Mouse (Mus musculus) MN1 (cell line): Measurements from ENCODE around the gene Mogs.

Experiments used
- DNase-seq: peaks from one replicate; pipeline ENCODE4 v3.0.0-alpha.2; 2016; ENCODE audit warnings: low spot score

Gene Mogs

GRCm38 (mm10) chr6:83121863-83122710, 6.8 kb downstream of the Mogs start:
- peak; percentile 47 for DNase-seq

GRCm38 (mm10) chr6:83122961-83123360, 7.7 kb downstream of the Mogs start:
- no peak for DNase-seq

DNA sequence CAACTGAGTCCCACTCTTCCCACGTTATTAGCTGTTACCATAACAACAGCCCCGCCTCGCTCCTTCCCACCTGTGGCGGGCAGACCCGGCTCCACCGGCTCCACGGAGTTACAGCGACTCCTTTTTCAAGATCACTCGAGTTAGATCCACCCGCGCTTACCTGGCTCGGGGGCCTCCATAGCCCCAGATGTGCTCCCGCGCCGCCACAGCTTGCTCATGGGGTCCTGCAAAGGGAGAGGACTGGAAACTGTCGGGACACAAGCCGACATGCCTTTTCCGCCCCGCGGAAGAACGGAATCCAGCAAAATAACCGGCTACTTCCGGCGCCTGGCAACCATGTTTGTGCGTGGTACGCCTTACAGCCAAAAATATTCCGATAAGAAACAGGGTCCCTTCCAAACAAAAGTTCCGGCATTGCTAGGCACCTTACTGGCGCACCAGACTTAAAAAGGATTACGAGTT, 9.6 kb downstream of the Mogs start:
- DNase-seq: peak; percentile 96

DNA sequence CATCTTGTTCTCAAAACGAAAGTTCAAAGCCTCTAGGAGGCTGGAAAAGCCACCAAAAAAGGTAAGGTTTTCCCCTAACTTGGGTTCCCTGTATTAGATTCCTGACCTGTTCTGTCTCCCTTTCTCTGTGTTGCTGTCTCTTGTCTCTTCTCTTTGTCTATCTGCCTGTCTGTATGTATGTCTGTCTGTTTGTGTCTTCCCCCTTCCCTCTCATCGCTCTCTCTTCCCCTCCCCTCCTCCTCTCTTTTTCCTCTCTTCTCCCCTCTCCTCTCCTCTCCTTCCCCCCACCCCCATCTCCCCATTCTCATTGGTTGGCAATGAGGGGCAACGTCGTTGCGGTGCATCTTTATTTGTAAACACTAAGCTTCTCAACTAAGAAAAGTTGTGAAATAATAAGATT, 10.0 kb downstream of the Mogs start, which contains the start of gene Ino80b:
Gene Ino80b, minus strand, starts transcription at position 101 of the 400 bp plus-strand sequence.
- no peak for DNase-seq

DNA sequence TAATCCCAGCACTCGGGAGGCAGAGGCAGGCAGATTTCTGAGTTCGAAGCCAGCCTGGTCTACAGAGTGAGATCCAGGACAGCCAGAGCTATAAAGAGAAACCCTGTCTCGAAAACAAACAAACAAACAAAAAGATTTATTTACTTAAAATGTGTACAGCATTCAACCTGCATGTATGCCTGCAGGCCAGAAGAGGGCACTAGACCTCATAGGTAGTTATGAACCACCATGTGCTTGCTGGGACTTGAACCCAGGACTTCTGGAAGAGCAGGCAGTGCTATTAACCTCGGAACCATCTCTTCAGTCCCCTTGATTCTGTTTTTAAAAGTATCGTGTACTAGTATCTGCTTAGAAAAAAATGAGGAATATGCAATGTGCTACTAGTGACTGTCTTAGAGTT, 12.1 kb downstream of the Mogs start:
- no peak for DNase-seq

- DNase-seq: no peak
Measured at GRCm38 (mm10) chr6:83131469-83132034, 16.3 kb downstream of the Mogs start.

DNA sequence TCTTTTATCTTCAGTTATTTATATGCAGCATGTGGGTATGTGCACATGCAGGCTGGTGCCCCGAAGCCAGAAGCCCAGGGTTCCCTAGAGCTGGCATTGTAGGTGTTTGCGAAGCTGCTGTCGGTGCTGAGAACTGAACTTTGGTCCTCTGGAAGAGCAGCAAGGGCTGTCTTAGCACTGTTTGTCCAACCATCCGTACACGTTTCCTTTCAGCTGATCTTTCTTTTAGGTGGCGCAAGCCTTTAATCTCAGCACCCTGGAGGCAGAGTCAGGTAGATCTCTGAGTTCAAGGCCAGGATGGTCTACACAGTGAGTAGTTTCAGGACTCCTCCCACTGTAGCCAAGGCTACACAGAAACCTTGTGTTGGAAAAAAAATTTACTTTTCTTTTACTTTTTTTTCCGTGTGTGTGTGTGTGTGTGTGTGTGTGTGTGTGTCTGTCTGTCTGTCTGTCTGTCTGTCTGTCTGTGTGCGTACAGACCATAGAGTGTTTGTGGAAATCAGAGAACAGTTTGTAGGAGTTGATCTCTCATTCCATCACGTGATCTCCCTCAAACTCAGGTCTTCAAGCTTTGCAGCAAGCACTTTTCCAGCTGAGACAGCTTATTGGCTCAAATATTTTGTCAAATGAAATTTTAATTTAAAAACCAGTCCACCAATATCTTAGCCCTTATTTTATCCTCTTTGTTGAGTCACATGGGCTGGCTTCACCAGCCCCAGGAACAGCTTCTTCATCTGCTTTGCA, 17.1 kb downstream of the Mogs start:
- no peak for DNase-seq

GRCm38 (mm10) chr6:83134226-83134625, 18.9 kb downstream of the Mogs start:
- DNase-seq: no peak

GRCm38 (mm10) chr6:83134951-83135513, 19.7 kb downstream of the Mogs start, which contains the start of gene Rtkn:
Gene Rtkn, plus strand, starts transcription at chr6:83135463.
- DNase-seq: no peak

- no peak for DNase-seq
Measured at GRCm38 (mm10) chr6:83135571-83136161, 20.4 kb downstream of the Mogs start.

DNA sequence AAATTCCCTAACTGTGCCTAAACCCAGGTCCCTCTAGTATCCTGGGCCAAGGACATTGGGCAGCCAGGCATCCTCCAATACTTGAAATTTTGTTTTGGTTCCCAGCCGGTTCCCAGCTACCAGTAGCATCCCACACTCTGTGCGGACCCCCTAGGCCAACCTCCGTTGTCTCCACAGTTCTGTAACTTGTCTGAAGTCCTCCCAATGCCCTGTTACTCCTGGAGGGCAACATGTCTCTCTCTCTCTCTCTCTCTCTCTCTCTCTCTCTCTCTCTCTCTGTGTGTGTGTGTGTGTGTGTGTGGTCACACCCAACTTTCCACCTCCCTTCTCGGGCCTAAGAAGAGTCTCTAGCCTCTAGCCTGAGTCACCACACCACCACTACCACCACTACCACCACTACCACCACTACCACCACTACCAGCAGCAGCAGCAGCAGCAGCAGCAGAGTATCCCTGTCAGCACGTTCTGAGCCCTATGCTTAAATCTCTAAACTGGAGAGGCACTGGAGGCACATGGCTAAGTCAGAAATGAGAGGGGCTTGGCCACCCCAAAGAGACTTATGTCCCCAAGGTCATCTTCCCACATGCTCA, 21.1 kb downstream of the Mogs start:
- DNase-seq: no peak

- DNase-seq: peak; percentile 74
Measured at GRCm38 (mm10) chr6:83136881-83137575, 21.7 kb downstream of the Mogs start.

DNA sequence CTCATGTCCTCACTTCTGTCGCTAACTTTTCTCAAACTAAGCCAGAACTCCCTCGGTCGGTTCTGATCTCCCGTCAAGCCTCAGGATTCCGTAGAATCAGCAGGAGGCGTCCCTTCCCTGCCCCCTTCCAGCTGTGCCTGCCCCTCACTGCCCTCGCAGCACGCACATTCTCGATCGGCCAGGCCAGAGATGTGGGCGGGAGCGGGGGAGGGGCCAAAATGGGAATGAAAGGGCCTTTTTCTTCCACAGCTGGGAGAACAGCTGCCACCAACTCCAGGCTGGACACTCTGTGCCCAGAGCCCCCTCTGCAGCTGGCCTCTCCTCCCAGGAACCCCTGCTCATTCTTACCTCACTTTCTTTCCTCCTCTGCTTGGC, 22.3 kb downstream of the Mogs start:
- DNase-seq: peak; percentile 90

DNA sequence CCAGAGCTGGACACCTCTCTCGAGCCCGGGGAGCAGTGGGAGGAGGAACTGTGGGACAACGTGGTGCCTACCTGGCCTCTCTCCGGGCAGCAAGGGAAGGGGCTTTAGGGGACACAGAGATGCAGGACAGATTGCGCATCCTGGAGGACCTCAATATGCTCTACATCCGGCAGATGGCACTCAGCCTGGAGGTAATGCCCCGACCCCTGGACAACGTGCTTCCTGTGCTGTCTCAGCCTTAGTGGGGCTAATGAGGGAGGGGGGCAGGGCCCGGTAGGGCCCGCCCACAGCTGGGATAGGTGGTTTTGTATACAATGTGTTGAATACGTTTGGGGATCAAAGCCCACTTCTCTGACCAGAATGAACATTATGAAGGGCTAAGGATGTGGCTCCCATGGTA, 22.8 kb downstream of the Mogs start:
- peak; percentile 76 for DNase-seq

- DNase-seq: peak; percentile 81
Measured at GRCm38 (mm10) chr6:83140044-83140443, 24.7 kb downstream of the Mogs start.

- DNase-seq: peak; percentile 83
Measured at GRCm38 (mm10) chr6:83141636-83142035, 26.3 kb downstream of the Mogs start.

DNA sequence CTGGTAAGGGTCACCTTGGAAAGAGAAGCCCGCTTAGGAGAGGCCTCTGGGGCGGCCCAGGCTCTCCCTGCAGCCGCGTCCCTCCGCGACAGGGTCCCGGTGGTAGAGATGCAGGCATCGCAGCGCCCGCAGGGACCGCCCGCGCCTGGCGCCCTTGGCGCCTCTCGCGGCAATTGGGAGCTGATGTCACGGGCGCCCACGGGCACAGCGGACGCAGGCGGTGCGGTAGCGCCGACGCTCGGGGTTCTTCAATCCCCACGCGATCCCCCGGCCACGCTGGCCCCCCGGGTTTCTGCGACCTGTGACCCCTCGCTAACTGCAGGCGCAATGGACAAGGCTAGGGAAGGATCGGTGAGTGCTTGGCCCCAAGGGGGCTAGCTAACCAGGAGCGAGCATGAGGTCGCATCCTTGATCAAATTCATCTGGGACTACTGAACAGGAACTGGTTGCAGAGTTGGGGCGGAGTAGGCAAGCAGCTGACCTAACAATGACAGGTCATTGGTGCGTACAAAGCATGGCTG, 27.0 kb downstream of the Mogs start:
- peak; percentile 87 for DNase-seq

DNA sequence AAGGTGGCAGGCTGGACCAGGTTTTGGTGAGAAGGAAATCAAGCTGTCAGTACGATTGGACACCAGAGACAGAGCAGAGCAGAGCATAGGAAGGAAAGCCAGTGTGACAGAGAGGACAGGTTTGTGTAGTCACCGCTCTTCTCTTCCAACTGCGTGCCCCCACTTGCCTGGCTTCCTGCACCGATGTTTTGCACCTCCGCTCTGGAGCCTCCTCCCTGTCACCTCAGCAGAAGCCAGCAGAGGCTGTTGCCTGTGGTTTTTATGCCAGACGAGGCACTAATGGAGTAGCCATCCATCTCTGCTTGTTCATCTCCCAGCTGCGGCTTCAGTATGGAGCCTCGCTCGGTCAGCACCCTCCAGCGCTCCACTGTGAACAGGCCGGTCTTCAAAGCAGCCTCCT, 27.6 kb downstream of the Mogs start:
- DNase-seq: peak; percentile 36

GRCm38 (mm10) chr6:83145209-83145608, 29.9 kb downstream of the Mogs start:
- DNase-seq: peak; percentile 32

GRCm38 (mm10) chr6:83145805-83146204, 30.5 kb downstream of the Mogs start:
- DNase-seq: no peak

- no peak for DNase-seq
Measured at GRCm38 (mm10) chr6:83147280-83147679, 32.0 kb downstream of the Mogs start.
